9 mouse cellular contexts compared by ENCODE assay signal in the genomic region with DNA sequence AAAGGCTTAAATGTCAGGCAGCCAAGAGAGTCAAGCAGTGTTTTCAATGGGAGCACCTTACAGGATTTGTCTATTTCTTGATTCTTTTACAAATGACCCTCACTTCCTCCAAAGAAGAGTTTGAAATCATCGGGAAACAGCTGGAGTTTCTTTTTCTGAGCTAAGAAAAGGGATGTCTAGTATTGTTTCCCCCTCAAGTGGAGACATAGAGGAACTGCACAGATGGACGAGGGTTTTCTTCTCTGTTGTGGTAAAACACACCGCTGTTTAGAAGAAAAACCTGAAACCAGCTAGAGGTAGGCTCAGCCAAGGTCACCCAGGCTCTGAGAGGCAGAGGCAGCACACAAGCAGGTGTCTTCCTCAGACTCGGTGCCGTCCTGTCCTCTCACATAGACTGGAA. TPM values are rescaled to one million over a fixed set of nuclear protein-coding genes. Genes with fewer than 3 reads are reported as not detected.
DNase-seq lines count a peak whose midpoint lies in the region; ATAC-seq and TF ChIP-seq lines count a peak whose summit lies in the region.
"Had no signal": no experiment of that assay in that cellular context is flagged by ENCODE, and none has a peak within 500 bp of the region (broad histone marks: within the 10 kb centered on the region; RNA-seq: fewer than 3 reads in every experiment).

No protein-coding gene starts in this region.

- no peak for ATAC-seq in hindbrain, embryonic 14.5 days (ENCODE audit: low FRiP score)
- no peak for ATAC-seq in lung, postnatal 0 days
- ATAC-seq: liver, embryonic 12.5 days had no signal

- WGBS in hindbrain, embryonic 14.5 days, result 37% methylated on average over 5 of the region's 5 CpGs
- WGBS in hindbrain, embryonic 10.5 days, result 45% methylated on average over 5 of the region's 5 CpGs
- 27% methylated on average over 5 of the region's 5 CpGs for WGBS in lung, postnatal 0 days

- no peaks in the 10 kb centered on the region for H3K27me3 ChIP-seq in hindbrain, embryonic 14.5 days (ENCODE audit: control insufficient read depth, insufficient read depth, low read length)
- H3K27me3 ChIP-seq in hindbrain, embryonic 10.5 days (ENCODE audit: insufficient read depth, poor library complexity, severe bottlenecking), result no peaks in the 10 kb centered on the region
- no peaks in the 10 kb centered on the region for H3K27me3 ChIP-seq in lung, postnatal 0 days (replicated peaks; ENCODE audit: insufficient read depth, low read length)
- H3K27me3 ChIP-seq: liver, embryonic 12.5 days; midbrain, embryonic 12.5 days had no signal

- no peak overlapping the region for H3K9ac ChIP-seq in hindbrain, embryonic 14.5 days
- H3K9ac ChIP-seq in lung, postnatal 0 days (replicated peaks; ENCODE audit: low read depth), result no peak overlapping the region
- H3K9ac ChIP-seq: liver, embryonic 12.5 days; midbrain, embryonic 12.5 days had no signal

- no peak for TF ChIP-seq EP300 in lung, postnatal 0 days (IDR thresholded peaks at IDR 0.05)

- no peaks in the 10 kb centered on the region for H3K9me3 ChIP-seq in hindbrain, embryonic 14.5 days (ENCODE audit: control insufficient read depth, low read length)
- no peaks in the 10 kb centered on the region for H3K9me3 ChIP-seq in hindbrain, embryonic 10.5 days
- no peaks in the 10 kb centered on the region for H3K9me3 ChIP-seq in lung, postnatal 0 days (ENCODE audit: low read length)
- H3K9me3 ChIP-seq: liver, embryonic 12.5 days; midbrain, embryonic 12.5 days had no signal

- H3K27ac ChIP-seq in hindbrain, embryonic 14.5 days, result no peak overlapping the region
- no peak overlapping the region for H3K27ac ChIP-seq in hindbrain, embryonic 10.5 days
- H3K27ac ChIP-seq in lung, postnatal 0 days (ENCODE audit: low read length), result no peak overlapping the region
- H3K27ac ChIP-seq: liver, embryonic 12.5 days; midbrain, embryonic 12.5 days had no signal

- H3K4me1 ChIP-seq in hindbrain, embryonic 14.5 days (replicated peaks; ENCODE audit: control insufficient read depth, insufficient read depth, low read length), result no peaks in the 10 kb centered on the region
- H3K4me1 ChIP-seq in hindbrain, embryonic 10.5 days (replicated peaks), result no peaks in the 10 kb centered on the region
- H3K4me1 ChIP-seq in lung, postnatal 0 days (ENCODE audit: insufficient read depth, low read depth, low read length), result no peaks in the 10 kb centered on the region
- H3K4me1 ChIP-seq: liver, embryonic 12.5 days; midbrain, embryonic 12.5 days had no signal

- peak; percentile 57 for TF ChIP-seq CTCF in lung, postnatal 0 days (IDR thresholded peaks at IDR 0.05)

- no peak overlapping the region for H3K4me2 ChIP-seq in hindbrain, embryonic 14.5 days (replicated peaks)
- no peak overlapping the region for H3K4me2 ChIP-seq in lung, postnatal 0 days (replicated peaks; ENCODE audit: low read depth, low read length)
- H3K4me2 ChIP-seq: liver, embryonic 12.5 days; midbrain, embryonic 12.5 days had no signal

- H3K4me3 ChIP-seq in hindbrain, embryonic 14.5 days (replicated peaks; ENCODE audit: low read length), result no peak overlapping the region
- no peak overlapping the region for H3K4me3 ChIP-seq in hindbrain, embryonic 10.5 days
- H3K4me3 ChIP-seq in lung, postnatal 0 days (ENCODE audit: low read depth, low read length), result no peak overlapping the region
- H3K4me3 ChIP-seq: liver, embryonic 12.5 days; midbrain, embryonic 12.5 days had no signal

- DNase-seq in hindbrain, embryonic 14.5 days (ENCODE audit: low spot score), result peak; percentile 74
- DNase-seq in hindbrain, embryonic 10.5 days (ENCODE audit: low spot score), result no peak
- peak; percentile 31 for DNase-seq in lung, postnatal 0 days (ENCODE audit: low spot score)
- DNase-seq in lung, postnatal 25 days (ENCODE audit: low spot score), result no peak
- peak; percentile 65 for DNase-seq in R1 (ENCODE audit: low read depth, low spot score)
- DNase-seq in retina, postnatal 1 day, result peak; percentile 20
- DNase-seq in urinary bladder, postnatal 4 days (ENCODE audit: low spot score in 2 of 2), result no peak

- H3K36me3 ChIP-seq in hindbrain, embryonic 14.5 days (replicated peaks; ENCODE audit: control insufficient read depth, insufficient read depth), result no peaks in the 10 kb centered on the region
- H3K36me3 ChIP-seq in hindbrain, embryonic 10.5 days, result no peaks in the 10 kb centered on the region
- H3K36me3 ChIP-seq in lung, postnatal 0 days (ENCODE audit: insufficient read depth, low read length), result no peaks in the 10 kb centered on the region
- H3K36me3 ChIP-seq: liver, embryonic 12.5 days; midbrain, embryonic 12.5 days had no signal

RNA-seq across cellular contexts. Expression of a gene that starts 29.9 kb away (rescaled TPM):
- polyA plus RNA-seq in hindbrain, embryonic 14.5 days (2014; fragmentation: Nextera tagmentation; extraction: Ambion mirVana), result 0.77 and 0.96 TPM in 2 replicates
- polyA plus RNA-seq in hindbrain, embryonic 10.5 days (2016; fragmentation: Nextera tagmentation; extraction: Ambion mirVana), result 0.37 and 0.40 TPM in 2 replicates
- polyA plus RNA-seq in lung, postnatal 0 days (2015; fragmentation: Nextera tagmentation; extraction: Ambion mirVana), result 0.45 and 0.65 TPM in 2 replicates

Comparison
In these comparisons a context has a peak if more than half of its experiments do, and no peak if none do; other contexts are left out.
1. DNase-seq: peak in hindbrain, embryonic 14.5 days (single experiment), lung, postnatal 0 days (single experiment), R1 (single experiment) and retina, postnatal 1 day (single experiment); none in hindbrain, embryonic 10.5 days (single experiment), lung, postnatal 25 days (single experiment) and urinary bladder, postnatal 4 days (0 of 2).